Mouse (Mus musculus) E14TG2a.4 (cell line): ENCODE data around the gene Tshz3.

Experiments
- CTCF ChIP-seq: conservative IDR thresholded peaks from 2 replicates; pipeline ENCODE4 v1.5.1; 2014; ENCODE audit warnings: low read length
- NANOG ChIP-seq: IDR thresholded peaks from 2 replicates; pipeline ENCODE4 v1.6.1; 2014; ENCODE audit warnings: borderline replicate concordance, low read length, mixed read lengths

GRCm38 (mm10) chr7:36776956-36777355 is 79.0 kb downstream of the Tshz3 start:
- no peak for TF ChIP-seq CTCF
- TF ChIP-seq NANOG = no peak
